Mouse (Mus musculus) thymus, postnatal 36 days (tissue): Measurements from ENCODE around the gene Dll4.

Experiments
- DNase-seq, 2 experiments: peaks; one replicate each; pipeline ENCODE4 v3.0.0; 2022; ENCODE audit warnings: mixed read lengths in 2 of 2

Dll4 gene

GRCm38 (mm10) chr2:119312380-119312958 is 13.1 kb upstream of the Dll4 start:
- no peak for DNase-seq

GRCm38 (mm10) chr2:119313780-119314479 is 11.7 kb upstream of the Dll4 start:
- no peak for DNase-seq

- no peak for DNase-seq
Observed at GRCm38 (mm10) chr2:119314742-119315310, 10.8 kb upstream of the Dll4 start.

GRCm38 (mm10) chr2:119318043-119318710 is 7.4 kb upstream of the Dll4 start:
- no peak for DNase-seq

- DNase-seq, result no peak
Observed at GRCm38 (mm10) chr2:119320571-119320970, 5.0 kb upstream of the Dll4 start.

GRCm38 (mm10) chr2:119321771-119322586 is 3.6 kb upstream of the Dll4 start:
- DNase-seq, result no peak

GRCm38 (mm10) chr2:119322587-119323300 is 2.8 kb upstream of the Dll4 start:
- DNase-seq, result peak in 1 of 2 experiments; percentile 23

GRCm38 (mm10) chr2:119323866-119324575 is 1.6 kb upstream of the Dll4 start:
- no peak for DNase-seq

GRCm38 (mm10) chr2:119324576-119325318 is 837 bp upstream of the Dll4 start:
- DNase-seq, result no peak

GRCm38 (mm10) chr2:119326161-119327101 is 847 bp downstream of the Dll4 start:
- no peak for DNase-seq

- DNase-seq, result peak; percentile 51 to 65
Observed at GRCm38 (mm10) chr2:119327102-119327480, 1.5 kb downstream of the Dll4 start.

- no peak for DNase-seq
Observed at GRCm38 (mm10) chr2:119327942-119328526, 2.5 kb downstream of the Dll4 start.

GRCm38 (mm10) chr2:119328546-119328945 is 3.0 kb downstream of the Dll4 start:
- DNase-seq, result no peak

- no peak for DNase-seq
Observed at GRCm38 (mm10) chr2:119329123-119329817, 3.7 kb downstream of the Dll4 start.

GRCm38 (mm10) chr2:119330795-119331194 is 5.2 kb downstream of the Dll4 start:
- no peak for DNase-seq

- no peak for DNase-seq
Observed at GRCm38 (mm10) chr2:119332177-119332661, 6.6 kb downstream of the Dll4 start.

- DNase-seq, result no peak
Observed at GRCm38 (mm10) chr2:119334135-119334534, 8.6 kb downstream of the Dll4 start.

GRCm38 (mm10) chr2:119334964-119335525 is 9.5 kb downstream of the Dll4 start:
- no peak for DNase-seq
